Mouse (Mus musculus) brain, embryonic 14.5 days (tissue): ENCODE measurements around the gene Dmrtb1.

Experiments
- CTCF ChIP-seq: fragments of 200-500 bp; IDR thresholded peaks from 2 replicates; pipeline ENCODE4 v1.5.1; 2012; ENCODE audit warnings: inconsistent platforms, mild to moderate bottlenecking, moderate library complexity, borderline replicate concordance; ENCODE audit not compliant: insufficient read depth, insufficient read length; ENCODE audit errors: extremely low read depth
- POLR2A ChIP-seq: fragments of 200-500 bp; IDR thresholded peaks from 2 replicates; pipeline ENCODE4 v1.6.1; 2012; ENCODE audit warnings: mild to moderate bottlenecking, inconsistent platforms, borderline replicate concordance; ENCODE audit not compliant: poor library complexity, insufficient read depth, insufficient read length, severe bottlenecking; ENCODE audit errors: extremely low read depth

DNA sequence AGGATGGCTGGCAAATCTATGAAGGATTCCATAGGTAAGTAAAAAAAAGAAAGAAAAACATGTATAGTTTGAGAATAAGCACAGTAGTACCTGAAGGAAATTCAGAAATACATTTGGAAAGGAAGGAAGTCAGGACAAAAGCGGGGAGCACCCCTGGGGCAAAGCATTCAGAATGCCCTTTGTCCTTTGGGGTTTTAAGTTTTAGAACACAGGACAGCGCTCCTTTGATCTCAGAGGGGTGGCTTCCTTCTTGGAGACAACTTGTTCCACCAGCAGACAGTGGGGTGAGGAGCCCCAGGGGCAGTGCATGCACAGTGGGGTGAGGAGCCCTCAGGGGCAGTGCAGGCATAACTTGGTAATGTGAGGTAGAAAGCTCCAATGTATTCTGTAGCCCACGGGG, 49.6 kb upstream of the Dmrtb1 start:
- TF ChIP-seq POLR2A (no peak), CTCF (no peak)
